Mouse (Mus musculus): Measurements from ENCODE around the gene Rnf113a2. TPM values are rescaled to one million over a fixed set of nuclear protein-coding genes. Genes with fewer than 3 reads are reported as not detected.

Gene Rnf113a2
- 10 to 100 TPM; 11.7 to 12.1 TPM for total RNA-seq (2021)

- intact Hi-C loops (cut with DNase I), result loop anchor here (2.0 kb wide), 1 partner anchor 34 kb away; the partner anchor contains the start of genes Aldh6a1 and Lin52
- peak; percentile 81 to 84 for DNase-seq
Observed at GRCm38 (mm10) chr12:84416834-84417604, at the start of gene Rnf113a2. Gene Rnf113a2, plus strand, starts transcription at chr12:84417196.

GRCm38 (mm10) chr12:84371647-84372046, 45.3 kb upstream of the Rnf113a2 start:
- DNase-seq, result no peak
- intact Hi-C loops (cut with DNase I), result no loop called here

GRCm38 (mm10) chr12:84373831-84374481, 43.0 kb upstream of the Rnf113a2 start:
- intact Hi-C loops (cut with DNase I), result no loop called here
- no peak for DNase-seq

GRCm38 (mm10) chr12:84382369-84382768, 34.6 kb upstream of the Rnf113a2 start:
- DNase-seq, result no peak
- intact Hi-C loops (cut with DNase I), result no loop called here

- intact Hi-C loops (cut with DNase I), result no loop called here
- peak; percentile 56 to 65 for DNase-seq
Observed at GRCm38 (mm10) chr12:84384644-84385081, 32.3 kb upstream of the Rnf113a2 start.

- intact Hi-C loops (cut with DNase I), result no loop called here
Observed at GRCm38 (mm10) chr12:84385408-84385807, 31.6 kb upstream of the Rnf113a2 start.

GRCm38 (mm10) chr12:84388097-84388496, 28.9 kb upstream of the Rnf113a2 start:
- no peak for DNase-seq
- intact Hi-C loops (cut with DNase I), result no loop called here

More at GRCm38 (mm10) chr12:84385408-84385807, 31.6 kb upstream of the Rnf113a2 start:
- DNase-seq, result no peak

GRCm38 (mm10) chr12:84388774-84389400, 28.1 kb upstream of the Rnf113a2 start:
- intact Hi-C loops (cut with DNase I), result no loop called here
- no peak for DNase-seq

- intact Hi-C loops (cut with DNase I), result no loop called here
- no peak for DNase-seq
Observed at GRCm38 (mm10) chr12:84390336-84390735, 26.7 kb upstream of the Rnf113a2 start.

- DNase-seq, result no peak
- intact Hi-C loops (cut with DNase I), result no loop called here
Observed at GRCm38 (mm10) chr12:84392681-84393080, 24.3 kb upstream of the Rnf113a2 start.

GRCm38 (mm10) chr12:84393847-84394246, 23.1 kb upstream of the Rnf113a2 start:
- no peak for DNase-seq
- intact Hi-C loops (cut with DNase I), result no loop called here

GRCm38 (mm10) chr12:84396947-84397679, 19.9 kb upstream of the Rnf113a2 start:
- intact Hi-C loops (cut with DNase I), result no loop called here
- DNase-seq, result no peak

- intact Hi-C loops (cut with DNase I), result no loop called here
- no peak for DNase-seq
Observed at GRCm38 (mm10) chr12:84397685-84398084, 19.3 kb upstream of the Rnf113a2 start.

- intact Hi-C loops (cut with DNase I), result no loop called here
- no peak for DNase-seq
Observed at GRCm38 (mm10) chr12:84398629-84399028, 18.4 kb upstream of the Rnf113a2 start.

GRCm38 (mm10) chr12:84399135-84399534, 17.9 kb upstream of the Rnf113a2 start:
- intact Hi-C loops (cut with DNase I), result no loop called here
- DNase-seq, result no peak

- no peak for DNase-seq
- intact Hi-C loops (cut with DNase I), result no loop called here
Observed at GRCm38 (mm10) chr12:84399663-84400062, 17.3 kb upstream of the Rnf113a2 start.

GRCm38 (mm10) chr12:84400068-84400467, 16.9 kb upstream of the Rnf113a2 start:
- intact Hi-C loops (cut with DNase I), result no loop called here
- no peak for DNase-seq

- no peak for DNase-seq
- intact Hi-C loops (cut with DNase I), result no loop called here
Observed at GRCm38 (mm10) chr12:84400653-84401052, 16.3 kb upstream of the Rnf113a2 start.

- no peak for DNase-seq
- intact Hi-C loops (cut with DNase I), result no loop called here
Observed at GRCm38 (mm10) chr12:84402923-84403322, 14.1 kb upstream of the Rnf113a2 start.

GRCm38 (mm10) chr12:84404541-84404940, 12.5 kb upstream of the Rnf113a2 start:
- DNase-seq, result no peak
- intact Hi-C loops (cut with DNase I), result no loop called here

- no peak for DNase-seq
- intact Hi-C loops (cut with DNase I), result loop anchor here (5.0 kb wide), 1 partner anchor 120 kb away; the partner anchor contains the start of gene Ptgr2
Observed at GRCm38 (mm10) chr12:84407259-84407658, 9.7 kb upstream of the Rnf113a2 start.
